Mouse (Mus musculus) CH12F3 (cell line): ENCODE measurements around the gene Polr3gl.

Experiments used
- in situ Hi-C: fragments of 300-500 bp; cut with MboI; formaldehyde crosslinking; loops from 2 replicates; pipeline ENCODE4 v1.14.3; 2020; ENCODE audit warnings: low sequenced_read_pairs

Gene Polr3gl

GRCm38 (mm10) chr3:96532050-96532449 lies 61.9 kb downstream of the Polr3gl start:
- in situ Hi-C loops: no loop called here

DNA sequence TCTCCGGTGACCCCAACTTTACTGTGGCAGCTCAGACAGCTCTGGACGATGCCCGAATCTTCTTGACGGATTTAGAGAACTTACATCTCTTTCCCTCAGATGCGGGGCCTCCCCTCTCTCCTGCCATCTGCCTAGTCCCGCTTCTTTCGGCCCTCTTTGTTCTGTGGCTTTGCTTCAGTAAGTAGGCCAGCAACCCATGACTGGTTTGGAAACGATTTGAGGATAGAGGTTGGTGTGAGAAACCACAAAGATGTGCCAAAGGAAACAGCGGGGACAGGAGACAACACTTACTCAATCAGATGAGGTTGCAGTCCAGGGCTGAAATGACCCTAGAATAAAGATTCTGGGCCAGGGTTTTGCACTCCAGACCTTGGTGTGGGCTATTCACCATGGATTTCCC lies 65.5 kb downstream of the Polr3gl start:
- in situ Hi-C loops: no loop called here
